In genomic region chr9:28028788-28029393, GRCm38 (mm10) we compare ENCODE assay signal across 19 mouse cellular contexts.
DNase-seq lines count a peak whose midpoint lies in the region; ATAC-seq and TF ChIP-seq lines count a peak whose summit lies in the region.
"Had no signal": no experiment of that assay in that cellular context is flagged by ENCODE, and none has a peak within 500 bp of the region (broad histone marks: within the 10 kb centered on the region; RNA-seq: fewer than 3 reads in every experiment).

No protein-coding gene starts in this region.

- H3K4me3 ChIP-seq in forebrain, embryonic 15.5 days: no peak overlapping the region
- no peak overlapping the region for H3K4me3 ChIP-seq in forebrain, embryonic 10.5 days
- H3K4me3 ChIP-seq in midbrain, embryonic 11.5 days (ENCODE audit: low read depth, low read length): no peak overlapping the region
- H3K4me3 ChIP-seq in midbrain, embryonic 10.5 days: no peak overlapping the region
- H3K4me3 ChIP-seq in embryonic fibroblast, embryonic 13.5 days (ENCODE audit: insufficient read depth, low read length): no peak overlapping the region
- H3K4me3 ChIP-seq in midbrain, postnatal 0 days (ENCODE audit: low read depth, low read length): no peak overlapping the region
- H3K4me3 ChIP-seq: heart, embryonic 15.5 days; limb, embryonic 12.5 days; liver, embryonic 12.5 days had no signal

- TF ChIP-seq POLR2A in embryonic fibroblast, embryonic 13.5 days (IDR thresholded peaks at IDR 0.05; ENCODE audit: low read depth, low read length): no peak

- TF ChIP-seq CTCF in embryonic fibroblast, embryonic 13.5 days (IDR thresholded peaks at IDR 0.05; ENCODE audit: borderline replicate concordance, insufficient read depth, low read length): no peak
- no peak for TF ChIP-seq CTCF in midbrain, postnatal 0 days (IDR thresholded peaks at IDR 0.05)

- H3K27ac ChIP-seq in forebrain, embryonic 15.5 days (replicated peaks): no peak overlapping the region
- H3K27ac ChIP-seq in forebrain, embryonic 10.5 days: no peak overlapping the region
- H3K27ac ChIP-seq in midbrain, embryonic 11.5 days (ENCODE audit: low read depth, low read length): no peak overlapping the region
- no peak overlapping the region for H3K27ac ChIP-seq in midbrain, embryonic 10.5 days (replicated peaks)
- peak overlapping the region; percentile 41 for H3K27ac ChIP-seq in embryonic fibroblast, embryonic 13.5 days (ENCODE audit: insufficient read depth, low read length)
- H3K27ac ChIP-seq in midbrain, postnatal 0 days (ENCODE audit: low read depth, low read length): no peak overlapping the region
- H3K27ac ChIP-seq: heart, embryonic 15.5 days; limb, embryonic 12.5 days; liver, embryonic 12.5 days had no signal

- no peaks in the 10 kb centered on the region for H3K27me3 ChIP-seq in forebrain, embryonic 15.5 days
- no peaks in the 10 kb centered on the region for H3K27me3 ChIP-seq in forebrain, embryonic 10.5 days (ENCODE audit: poor library complexity, severe bottlenecking)
- H3K27me3 ChIP-seq in midbrain, embryonic 11.5 days (ENCODE audit: control insufficient read depth, insufficient read depth, low read length): no peaks in the 10 kb centered on the region
- H3K27me3 ChIP-seq in midbrain, embryonic 10.5 days (ENCODE audit: low read depth, poor library complexity, severe bottlenecking): no peaks in the 10 kb centered on the region
- H3K27me3 ChIP-seq in midbrain, postnatal 0 days (ENCODE audit: insufficient read depth, low read length): no peaks in the 10 kb centered on the region
- H3K27me3 ChIP-seq: heart, embryonic 15.5 days; limb, embryonic 12.5 days; liver, embryonic 12.5 days had no signal

- no peaks in the 10 kb centered on the region for H3K9me3 ChIP-seq in forebrain, embryonic 15.5 days
- H3K9me3 ChIP-seq in forebrain, embryonic 10.5 days: no peaks in the 10 kb centered on the region
- no peaks in the 10 kb centered on the region for H3K9me3 ChIP-seq in midbrain, embryonic 11.5 days (ENCODE audit: control insufficient read depth, low read length)
- no peaks in the 10 kb centered on the region for H3K9me3 ChIP-seq in midbrain, embryonic 10.5 days (replicated peaks)
- H3K9me3 ChIP-seq in midbrain, postnatal 0 days (ENCODE audit: low read length): 0 out of 2 replicates have a peak, but pooled peaks cover 3% of the 10 kb centered on the region
- H3K9me3 ChIP-seq: heart, embryonic 15.5 days; limb, embryonic 12.5 days; liver, embryonic 12.5 days had no signal

- peaks cover 15% of the 10 kb centered on the region for H3K4me1 ChIP-seq in forebrain, embryonic 15.5 days
- H3K4me1 ChIP-seq in forebrain, embryonic 10.5 days: no peaks in the 10 kb centered on the region
- H3K4me1 ChIP-seq in midbrain, embryonic 11.5 days (ENCODE audit: control insufficient read depth, insufficient read depth, low read length): no peaks in the 10 kb centered on the region
- peaks cover 4% of the 10 kb centered on the region; the same call in 1 of the 2 replicates for H3K4me1 ChIP-seq in midbrain, embryonic 10.5 days
- peaks cover 8% of the 10 kb centered on the region; the same call in 1 of the 2 replicates for H3K4me1 ChIP-seq in embryonic fibroblast, embryonic 13.5 days (ENCODE audit: control insufficient read depth, insufficient read depth, low read length)
- H3K4me1 ChIP-seq in midbrain, postnatal 0 days (ENCODE audit: insufficient read depth, low read length): no peaks in the 10 kb centered on the region; the same call in 1 of the 2 replicates
- H3K4me1 ChIP-seq: heart, embryonic 15.5 days; limb, embryonic 12.5 days; liver, embryonic 12.5 days had no signal

- 34% methylated on average over 7 of the region's 7 CpGs for WGBS in forebrain, embryonic 15.5 days
- whole genome bisulfite sequencing in forebrain, embryonic 10.5 days: 87% methylated on average over 7 of the region's 7 CpGs
- 50% methylated on average over 7 of the region's 7 CpGs for WGBS in midbrain, embryonic 11.5 days
- WGBS in midbrain, embryonic 10.5 days: 81% methylated on average over 7 of the region's 7 CpGs
- 32% methylated on average over 7 of the region's 7 CpGs for WGBS in midbrain, postnatal 0 days

- H3K9ac ChIP-seq in forebrain, embryonic 15.5 days (replicated peaks): no peak overlapping the region
- no peak overlapping the region for H3K9ac ChIP-seq in midbrain, embryonic 11.5 days (ENCODE audit: low read length)
- no peak overlapping the region for H3K9ac ChIP-seq in midbrain, postnatal 0 days (replicated peaks; ENCODE audit: low read length, poor library complexity, severe bottlenecking)
- H3K9ac ChIP-seq: heart, embryonic 15.5 days; limb, embryonic 12.5 days; liver, embryonic 12.5 days had no signal

- ATAC-seq in forebrain, embryonic 15.5 days (replicated peaks): 0 out of 2 replicates have a peak, but pooled peaks have one; percentile 46
- peak; percentile 57; the same call in 1 of the 2 replicates for ATAC-seq in midbrain, embryonic 11.5 days (ENCODE audit: low FRiP score)
- ATAC-seq in midbrain, postnatal 0 days (ENCODE audit: low FRiP score): no peak
- ATAC-seq: liver, embryonic 12.5 days had no signal

- H3K4me2 ChIP-seq in forebrain, embryonic 15.5 days (replicated peaks): no peak overlapping the region
- no peak overlapping the region for H3K4me2 ChIP-seq in midbrain, embryonic 11.5 days
- no peak overlapping the region for H3K4me2 ChIP-seq in midbrain, postnatal 0 days (ENCODE audit: low read depth, low read length, poor library complexity, severe bottlenecking)
- H3K4me2 ChIP-seq: heart, embryonic 15.5 days; limb, embryonic 12.5 days; liver, embryonic 12.5 days had no signal

- DNase-seq in forebrain, embryonic 10.5 days (ENCODE audit: extremely low spot score, low spot score): no peak
- DNase-seq in midbrain, embryonic 11.5 days (ENCODE audit: low spot score, missing footprints): no peak
- DNase-seq in midbrain, embryonic 10.5 days (ENCODE audit: low spot score): no peak
- peak; percentile 8 for DNase-seq in midbrain, postnatal 0 days (ENCODE audit: low spot score)
- no peak for DNase-seq in embryo, embryonic 10.5 days (ENCODE audit: low spot score)
- DNase-seq in adrenal gland, postnatal 4 days (ENCODE audit: low spot score in 2 of 2): no peak
- DNase-seq: adrenal gland, adult 8-10 months; B cell, adult 2 months; cerebellum, adult 11 months; gastrocnemius, postnatal 25 days; kidney, adult 11 months; lung, adult 2 months; right cerebral cortex, postnatal 25 days; thymus, postnatal 36 days had no signal

- no peaks in the 10 kb centered on the region for H3K36me3 ChIP-seq in forebrain, embryonic 15.5 days
- H3K36me3 ChIP-seq in forebrain, embryonic 10.5 days (replicated peaks): no peaks in the 10 kb centered on the region
- H3K36me3 ChIP-seq in midbrain, embryonic 11.5 days (ENCODE audit: control insufficient read depth, insufficient read depth, low read length): no peaks in the 10 kb centered on the region
- H3K36me3 ChIP-seq in midbrain, embryonic 10.5 days: no peaks in the 10 kb centered on the region
- H3K36me3 ChIP-seq in midbrain, postnatal 0 days (ENCODE audit: insufficient read depth, low read length): no peaks in the 10 kb centered on the region
- H3K36me3 ChIP-seq: heart, embryonic 15.5 days; limb, embryonic 12.5 days; liver, embryonic 12.5 days had no signal
